Mouse (Mus musculus): ENCODE measurements around the gene Trpm3. TPM values are rescaled to one million over a fixed set of nuclear protein-coding genes. Genes with fewer than 3 reads are reported as not detected.

The Trpm3 gene
- polyA plus RNA-seq, 1 experiment from 2014 or later = 23.3 TPM

DNA sequence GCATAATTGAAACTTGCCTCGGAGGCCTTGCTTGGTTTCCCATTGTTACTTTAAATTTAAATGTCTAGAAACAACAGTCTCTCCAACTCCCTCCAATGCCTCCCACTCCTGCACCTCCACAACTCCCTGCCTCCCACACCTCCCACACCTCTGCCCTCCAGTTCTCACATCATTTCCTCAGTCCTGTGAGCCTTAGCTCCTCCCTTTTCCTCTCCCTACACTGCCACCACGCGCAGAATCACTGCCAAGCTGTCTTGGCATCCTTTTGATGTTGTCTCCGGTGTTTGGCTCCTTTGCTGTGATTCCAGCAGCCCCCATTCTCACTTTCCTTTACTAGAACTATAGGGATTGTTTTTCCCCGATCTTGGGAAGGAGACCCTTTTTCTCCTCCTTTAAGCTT, 661.6 kb downstream of the Trpm3 start:
- no peaks in the 10 kb centered on the region for H3K9me3 ChIP-seq (ENCODE audit: control insufficient read depth, low read length)
- no peaks in the 10 kb centered on the region for H3K27me3 ChIP-seq (ENCODE audit: control insufficient read depth, insufficient read depth, low read length)
- no peak overlapping the region for H3K4me3 ChIP-seq (ENCODE audit: low read depth, low read length)
- no peak for ATAC-seq (ENCODE audit: low read depth)
- no peaks in the 10 kb centered on the region for H3K4me1 ChIP-seq (ENCODE audit: control insufficient read depth, insufficient read depth, low read length)
- no peak overlapping the region for H3K27ac ChIP-seq (ENCODE audit: low read depth, low read length)
- no peaks in the 10 kb centered on the region for H3K36me3 ChIP-seq (ENCODE audit: control insufficient read depth, insufficient read depth, low read length)
- no peak overlapping the region for H3K4me2 ChIP-seq (ENCODE audit: low read depth, low read length)
- 43% methylated on average over 5 of the region's 5 CpGs for WGBS
- H3K9ac ChIP-seq (replicated peaks; ENCODE audit: low read depth, low read length) = no peak overlapping the region

DNA sequence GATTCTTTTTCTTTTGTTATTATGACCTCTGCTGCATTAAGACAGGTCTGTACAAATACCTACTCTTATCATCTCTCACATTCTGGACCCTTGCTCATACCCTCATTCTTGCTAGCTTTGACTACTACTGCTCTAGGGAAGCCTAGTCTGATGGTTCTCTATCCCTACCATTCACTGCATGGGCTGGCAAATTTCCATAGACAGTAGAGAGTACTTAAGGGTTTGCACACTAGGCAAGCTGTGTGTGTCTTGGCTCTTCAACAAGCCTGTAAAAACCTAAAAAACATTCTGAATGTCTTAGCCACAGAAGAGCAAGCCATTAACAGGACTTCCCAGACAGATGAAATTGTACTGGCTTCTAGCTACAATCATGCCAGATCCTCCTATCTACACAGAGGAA, 664.5 kb downstream of the Trpm3 start:
- Histone ChIP-seq H3K4me2 (ENCODE audit: low read depth, low read length) (no peak overlapping the region), H3K4me1 (ENCODE audit: control insufficient read depth, insufficient read depth, low read length) (no peaks in the 10 kb centered on the region), H3K9ac (replicated peaks; ENCODE audit: low read depth, low read length) (no peak overlapping the region), H3K4me3 (ENCODE audit: low read depth, low read length) (no peak overlapping the region), H3K27ac (ENCODE audit: low read depth, low read length) (no peak overlapping the region), H3K27me3 (ENCODE audit: control insufficient read depth, insufficient read depth, low read length) (no peaks in the 10 kb centered on the region), H3K9me3 (ENCODE audit: control insufficient read depth, low read length) (no peaks in the 10 kb centered on the region), H3K36me3 (ENCODE audit: control insufficient read depth, insufficient read depth, low read length) (no peaks in the 10 kb centered on the region)
- no peak for ATAC-seq (ENCODE audit: low read depth)

DNA sequence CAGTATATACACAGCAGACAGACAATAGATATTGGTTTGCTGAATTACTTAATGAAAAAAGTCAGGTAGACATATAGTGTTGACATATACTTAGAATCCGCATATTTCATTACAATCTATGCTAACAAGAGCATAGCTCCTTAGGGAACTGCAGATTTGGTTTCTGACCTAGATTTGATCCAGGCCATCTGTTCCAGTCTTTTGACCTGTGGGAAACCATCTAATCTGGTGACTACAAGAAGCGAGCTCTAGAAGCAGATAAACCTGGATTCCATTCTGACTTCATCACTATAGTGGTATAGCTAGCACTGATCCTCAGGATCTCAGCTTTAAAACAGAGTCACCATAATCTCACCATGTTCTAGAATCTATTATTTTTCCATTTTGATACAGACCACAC, 665.5 kb downstream of the Trpm3 start:
- no peak for ATAC-seq (ENCODE audit: low read depth)
- Histone ChIP-seq H3K36me3 (ENCODE audit: control insufficient read depth, insufficient read depth, low read length) (no peaks in the 10 kb centered on the region), H3K9me3 (ENCODE audit: control insufficient read depth, low read length) (no peaks in the 10 kb centered on the region), H3K27me3 (ENCODE audit: control insufficient read depth, insufficient read depth, low read length) (no peaks in the 10 kb centered on the region), H3K4me2 (ENCODE audit: low read depth, low read length) (no peak overlapping the region), H3K4me3 (ENCODE audit: low read depth, low read length) (no peak overlapping the region), H3K9ac (replicated peaks; ENCODE audit: low read depth, low read length) (no peak overlapping the region), H3K27ac (ENCODE audit: low read depth, low read length) (no peak overlapping the region), H3K4me1 (ENCODE audit: control insufficient read depth, insufficient read depth, low read length) (no peaks in the 10 kb centered on the region)
- 92% methylated on average over 2 of the region's 2 CpGs for WGBS

DNA sequence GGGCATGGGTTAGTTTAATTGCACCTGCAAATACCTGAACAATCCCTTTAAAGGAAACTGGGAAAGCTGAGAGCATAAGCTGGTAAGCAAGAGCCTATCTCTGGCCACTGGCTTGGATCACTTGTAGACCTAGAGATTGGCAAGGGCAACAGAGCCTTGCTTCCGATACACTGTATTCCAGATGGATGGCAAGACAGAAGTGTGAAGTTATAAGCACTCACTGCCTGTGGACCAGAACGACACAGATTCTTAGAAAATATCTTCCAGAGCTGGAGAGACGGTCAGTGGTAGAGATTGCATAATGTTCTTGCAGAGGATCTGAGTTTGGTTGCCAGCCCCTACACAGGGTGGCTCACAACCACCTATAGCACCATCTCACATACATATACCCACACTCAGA, 671.4 kb downstream of the Trpm3 start:
- 87% methylated on average over 3 of the region's 3 CpGs for WGBS
- Histone ChIP-seq H3K9me3 (ENCODE audit: control insufficient read depth, low read length) (no peaks in the 10 kb centered on the region), H3K27ac (ENCODE audit: low read depth, low read length) (no peak overlapping the region), H3K4me2 (ENCODE audit: low read depth, low read length) (no peak overlapping the region), H3K4me1 (ENCODE audit: control insufficient read depth, insufficient read depth, low read length) (no peaks in the 10 kb centered on the region), H3K36me3 (ENCODE audit: control insufficient read depth, insufficient read depth, low read length) (no peaks in the 10 kb centered on the region), H3K4me3 (ENCODE audit: low read depth, low read length) (no peak overlapping the region), H3K27me3 (ENCODE audit: control insufficient read depth, insufficient read depth, low read length) (no peaks in the 10 kb centered on the region), H3K9ac (replicated peaks; ENCODE audit: low read depth, low read length) (no peak overlapping the region)
- no peak for ATAC-seq (ENCODE audit: low read depth)

DNA sequence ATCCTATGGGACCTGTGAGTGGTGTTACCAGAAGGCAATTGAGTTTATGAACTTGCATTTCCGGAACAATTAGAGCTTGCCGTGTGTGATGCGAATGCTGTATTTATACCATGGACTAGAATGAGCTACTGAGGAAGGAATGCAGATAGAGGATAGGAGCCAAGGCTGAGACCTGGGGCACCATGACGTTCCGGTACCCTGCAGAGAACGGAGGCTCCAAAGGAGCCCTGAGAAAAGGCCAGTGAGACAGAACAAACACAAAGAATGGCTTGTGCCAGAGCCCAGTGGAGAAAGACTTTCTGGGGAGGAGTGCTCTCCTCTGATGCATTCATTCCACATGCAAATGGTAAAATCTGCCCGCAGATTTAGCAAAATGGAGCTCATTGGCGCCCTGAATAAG, 682.9 kb downstream of the Trpm3 start:
- Histone ChIP-seq H3K27me3 (ENCODE audit: control insufficient read depth, insufficient read depth, low read length) (no peaks in the 10 kb centered on the region), H3K36me3 (ENCODE audit: control insufficient read depth, insufficient read depth, low read length) (no peaks in the 10 kb centered on the region), H3K9ac (replicated peaks; ENCODE audit: low read depth, low read length) (no peak overlapping the region), H3K4me1 (ENCODE audit: control insufficient read depth, insufficient read depth, low read length) (no peaks in the 10 kb centered on the region), H3K9me3 (ENCODE audit: control insufficient read depth, low read length) (no peaks in the 10 kb centered on the region), H3K27ac (ENCODE audit: low read depth, low read length) (no peak overlapping the region), H3K4me3 (ENCODE audit: low read depth, low read length) (no peak overlapping the region), H3K4me2 (ENCODE audit: low read depth, low read length) (no peak overlapping the region)
- 80% methylated on average over 8 of the region's 8 CpGs for WGBS
- ATAC-seq (ENCODE audit: low read depth) = no peak

DNA sequence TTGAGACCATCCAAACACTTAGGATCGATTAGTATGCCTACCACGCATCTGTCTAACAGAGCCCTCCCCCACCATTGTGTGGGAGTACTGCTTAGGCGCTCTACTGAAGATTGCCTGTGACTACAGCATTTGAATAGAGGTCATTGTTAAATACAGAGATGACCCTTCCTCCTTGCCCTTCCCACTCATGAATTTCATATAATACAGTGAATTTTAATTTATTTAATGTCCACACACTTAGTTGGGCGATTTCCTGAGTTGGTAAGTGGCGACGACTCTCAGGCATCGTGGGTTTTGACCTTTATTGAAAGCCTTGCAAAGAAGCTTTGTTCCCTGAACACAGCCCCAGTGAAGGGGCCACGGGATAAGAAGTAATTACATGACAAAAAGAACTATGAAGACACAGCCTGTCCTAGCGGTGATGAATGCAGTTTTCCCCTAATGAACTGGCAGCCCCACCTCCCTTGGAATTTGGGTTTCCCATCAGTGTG, 684.7 kb downstream of the Trpm3 start:
- ATAC-seq (ENCODE audit: low read depth) = no peak
- 22% methylated on average over 9 of the region's 9 CpGs for WGBS

DNA sequence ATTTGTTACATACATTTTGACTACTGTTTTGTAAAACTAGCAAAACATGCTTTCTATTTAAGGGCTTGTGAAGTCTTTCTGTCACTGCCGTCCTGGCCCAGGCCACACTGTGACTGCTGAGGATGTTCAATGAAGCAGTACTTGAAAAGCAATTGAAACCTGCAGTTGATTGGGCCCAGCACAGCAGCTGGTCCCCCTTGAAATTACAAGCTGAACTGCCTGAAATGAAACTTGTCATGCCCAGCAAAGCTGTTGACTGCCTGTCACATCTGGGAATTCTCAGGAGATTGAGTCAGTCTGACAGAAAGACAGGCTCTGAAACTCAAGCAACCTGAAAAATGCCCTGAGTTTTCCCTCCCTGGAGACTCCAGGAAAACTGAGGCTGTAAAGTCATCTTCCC, 687.0 kb downstream of the Trpm3 start:
- 10% methylated on average over 1 of the region's 1 CpGs for WGBS
- no peak overlapping the region for H3K4me3 ChIP-seq (ENCODE audit: low read depth, low read length)
- no peak overlapping the region for H3K4me2 ChIP-seq (ENCODE audit: low read depth, low read length)
- H3K9ac ChIP-seq (replicated peaks; ENCODE audit: low read depth, low read length) = no peak overlapping the region
- H3K27ac ChIP-seq (ENCODE audit: low read depth, low read length) = no peak overlapping the region
- no peaks in the 10 kb centered on the region for H3K9me3 ChIP-seq (ENCODE audit: control insufficient read depth, low read length)
- no peaks in the 10 kb centered on the region for H3K27me3 ChIP-seq (ENCODE audit: control insufficient read depth, insufficient read depth, low read length)
- H3K4me1 ChIP-seq (ENCODE audit: control insufficient read depth, insufficient read depth, low read length) = no peaks in the 10 kb centered on the region
- H3K36me3 ChIP-seq (ENCODE audit: control insufficient read depth, insufficient read depth, low read length) = no peaks in the 10 kb centered on the region
- peak; percentile 72; the same call in 1 of the 2 replicates for ATAC-seq (ENCODE audit: low read depth)

More for the DNA sequence above, 684.7 kb downstream of the Trpm3 start:
- Histone ChIP-seq H3K27ac (ENCODE audit: low read depth, low read length) (no peak overlapping the region), H3K9ac (replicated peaks; ENCODE audit: low read depth, low read length) (no peak overlapping the region), H3K4me2 (ENCODE audit: low read depth, low read length) (no peak overlapping the region), H3K27me3 (ENCODE audit: control insufficient read depth, insufficient read depth, low read length) (no peaks in the 10 kb centered on the region), H3K36me3 (ENCODE audit: control insufficient read depth, insufficient read depth, low read length) (no peaks in the 10 kb centered on the region), H3K9me3 (ENCODE audit: control insufficient read depth, low read length) (no peaks in the 10 kb centered on the region), H3K4me3 (ENCODE audit: low read depth, low read length) (no peak overlapping the region), H3K4me1 (ENCODE audit: control insufficient read depth, insufficient read depth, low read length) (no peaks in the 10 kb centered on the region)

DNA sequence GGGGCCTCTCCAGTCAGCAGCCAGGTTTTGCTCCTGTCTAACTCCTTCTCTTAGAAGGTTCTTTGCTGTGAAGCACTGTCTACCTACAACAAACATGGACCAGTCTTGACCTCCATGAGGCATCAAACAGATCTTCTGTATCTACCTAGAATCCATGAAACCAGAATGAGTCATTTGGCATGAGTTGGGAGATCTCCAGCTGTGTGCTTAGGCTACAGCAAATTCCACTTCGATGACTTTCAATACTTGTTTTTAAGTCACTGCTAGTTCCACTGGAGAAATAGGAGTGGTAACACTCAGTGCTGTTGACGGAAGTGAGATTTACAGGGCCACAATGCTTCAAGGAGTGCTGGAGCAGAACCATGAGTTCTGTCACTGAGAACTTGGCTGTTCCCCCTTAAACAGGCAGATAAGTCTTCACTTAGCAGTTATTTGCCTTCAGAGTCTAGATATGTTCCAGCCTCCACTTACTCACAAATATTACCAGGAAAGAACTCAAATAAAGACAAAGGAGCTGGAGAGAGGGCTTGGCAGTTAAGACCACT, 689.4 kb downstream of the Trpm3 start:
- H3K9me3 ChIP-seq (ENCODE audit: control insufficient read depth, low read length) = no peaks in the 10 kb centered on the region
- H3K27ac ChIP-seq (ENCODE audit: low read depth, low read length) = no peak overlapping the region
- ATAC-seq (ENCODE audit: low read depth) = no peak
- WGBS = 82% methylated on average over 2 of the region's 2 CpGs
- H3K36me3 ChIP-seq (ENCODE audit: control insufficient read depth, insufficient read depth, low read length) = no peaks in the 10 kb centered on the region
- no peaks in the 10 kb centered on the region for H3K4me1 ChIP-seq (ENCODE audit: control insufficient read depth, insufficient read depth, low read length)
- no peak overlapping the region for H3K9ac ChIP-seq (replicated peaks; ENCODE audit: low read depth, low read length)
- no peak overlapping the region for H3K4me3 ChIP-seq (ENCODE audit: low read depth, low read length)
- H3K27me3 ChIP-seq (ENCODE audit: control insufficient read depth, insufficient read depth, low read length) = no peaks in the 10 kb centered on the region
- H3K4me2 ChIP-seq (ENCODE audit: low read depth, low read length) = no peak overlapping the region

DNA sequence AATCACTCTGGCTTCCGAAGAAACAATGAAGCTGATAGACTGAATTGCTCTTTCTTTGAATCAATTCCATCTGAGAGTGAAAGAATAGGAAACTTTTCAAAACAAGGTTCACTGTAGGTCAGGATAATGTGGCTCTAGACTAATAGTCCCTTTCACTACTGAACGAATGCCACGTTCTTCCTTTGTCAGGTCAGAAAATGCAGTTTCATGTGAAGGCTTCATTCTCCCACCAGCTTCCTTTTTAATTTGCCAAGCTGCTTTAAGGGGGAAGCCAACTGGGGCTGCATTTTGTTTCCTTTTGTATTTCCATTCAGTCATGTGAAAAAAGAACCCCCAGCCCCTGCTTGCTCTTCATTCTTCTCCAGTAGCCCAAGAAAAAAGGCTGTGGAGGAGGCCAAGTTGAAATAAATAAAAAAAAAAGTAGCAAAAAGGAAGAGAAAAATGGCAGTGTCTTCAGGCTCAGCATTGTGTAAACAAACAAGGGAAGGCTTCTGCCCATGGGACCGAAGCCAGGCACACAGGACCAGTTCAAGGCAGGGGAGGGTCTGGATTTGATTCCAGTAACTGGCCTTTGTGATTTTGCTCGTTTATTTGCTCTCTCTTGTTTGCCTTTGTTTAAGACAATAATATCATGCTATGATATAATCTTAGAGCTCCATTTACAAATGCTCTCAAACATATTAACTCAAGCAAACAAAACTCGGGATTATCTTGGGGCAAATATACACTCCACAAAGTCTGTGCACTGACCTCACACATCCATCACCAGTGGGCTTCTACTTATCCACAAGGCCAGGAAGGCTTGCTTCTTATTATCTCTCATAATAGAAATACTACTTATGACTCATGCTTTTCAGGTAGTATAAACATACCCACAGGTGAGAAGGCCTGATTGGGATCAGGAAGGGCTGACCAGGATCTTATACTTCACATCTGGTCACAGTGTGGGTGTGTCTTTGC, 702.5 kb downstream of the Trpm3 start:
- Histone ChIP-seq H3K4me3 (ENCODE audit: low read depth, low read length) (no peak overlapping the region), H3K27ac (ENCODE audit: low read depth, low read length) (no peak overlapping the region), H3K4me2 (ENCODE audit: low read depth, low read length) (no peak overlapping the region), H3K4me1 (ENCODE audit: control insufficient read depth, insufficient read depth, low read length) (no peaks in the 10 kb centered on the region), H3K9ac (replicated peaks; ENCODE audit: low read depth, low read length) (no peak overlapping the region), H3K36me3 (ENCODE audit: control insufficient read depth, insufficient read depth, low read length) (no peaks in the 10 kb centered on the region), H3K9me3 (ENCODE audit: control insufficient read depth, low read length) (no peaks in the 10 kb centered on the region), H3K27me3 (ENCODE audit: control insufficient read depth, insufficient read depth, low read length) (0 out of 2 replicates have a peak, but pooled peaks cover under 1% of the 10 kb centered on the region)
- ATAC-seq (ENCODE audit: low read depth) = no peak
- WGBS = 30% methylated on average over 6 of the region's 6 CpGs

All from neural tube, embryonic 14.5 days (tissue).